Mouse (Mus musculus) MEL (cell line): ENCODE data around the gene Acr. TPM values are rescaled to one million over a fixed set of nuclear protein-coding genes. Genes with fewer than 3 reads are reported as not detected.

ENCODE experiments used
- DNase-seq: peaks from one replicate; pipeline ENCODE4 v3.0.0; 2011; ENCODE audit warnings: low read depth, low spot score
- H3K27ac ChIP-seq: 2 replicates; pipeline ENCODE4 v1.5.1; 2012; ENCODE audit warnings: low read depth, mild to moderate bottlenecking, control low read depth, low read length, moderate library complexity; ENCODE audit not compliant: control insufficient read depth
- H3K27me3 ChIP-seq, 2 experiments: fragments of 150-350 bp in 1 of 2; sonication (generic) in 1 of 2; 2 replicates each; pipeline ENCODE4 v1.6.1; 2012; ENCODE audit warnings: low read length in 2 of 2, mild to moderate bottlenecking in 2 of 2, improper control_type of control experiment in 1 of 2, moderate library complexity in 1 of 2; ENCODE audit not compliant: insufficient read depth in 2 of 2, control insufficient read depth in 1 of 2
- H3K36me3 ChIP-seq, 2 experiments: 2 replicates each; pipeline ENCODE4 v1.6.1; 2012 to 2014; ENCODE audit warnings: low read length in 2 of 2, improper control_type of control experiment in 1 of 2, inconsistent platforms in 1 of 2, mild to moderate bottlenecking in 1 of 2; ENCODE audit not compliant: insufficient read depth in 2 of 2, control insufficient read depth in 1 of 2
- H3K4me1 ChIP-seq, 2 experiments: fragments of 150-350 bp in 1 of 2; sonication (generic) in 1 of 2; 2 replicates each; pipeline ENCODE4 v1.6.1; 2012; ENCODE audit warnings: low read length in 2 of 2, improper control_type of control experiment in 1 of 2, mild to moderate bottlenecking in 1 of 2; ENCODE audit not compliant: insufficient read depth in 2 of 2, control insufficient read depth in 1 of 2
- H3K4me3 ChIP-seq, 2 experiments: fragments of 150-350 bp in 1 of 2; sonication (generic) in 1 of 2; 2 replicates each; pipeline ENCODE4 v1.5.1; 2012; ENCODE audit warnings: low read depth in 2 of 2, low read length in 2 of 2, mild to moderate bottlenecking in 2 of 2, moderate library complexity in 2 of 2, control low read depth in 1 of 2, improper control_type of control experiment in 1 of 2; ENCODE audit not compliant: control insufficient read depth in 1 of 2, insufficient read depth in 1 of 2
- H3K79me2 ChIP-seq: 2 replicates; pipeline ENCODE4 v1.6.1; 2012; ENCODE audit warnings: mild to moderate bottlenecking, low read length, moderate library complexity; ENCODE audit not compliant: control insufficient read depth, poor library complexity, insufficient read depth
- H3K9ac ChIP-seq: 2 replicates; pipeline ENCODE4 v1.6.1; 2012; ENCODE audit warnings: low read depth, mild to moderate bottlenecking, control low read depth, low read length, moderate library complexity; ENCODE audit not compliant: control insufficient read depth, poor library complexity, severe bottlenecking
- H3K9me3 ChIP-seq: fragments of 150-350 bp; sonication (generic); replicated peaks from 2 replicates; pipeline ENCODE4 v1.6.1; 2012; ENCODE audit warnings: mild to moderate bottlenecking, low read length, improper control_type of control experiment, moderate library complexity; ENCODE audit not compliant: insufficient read depth
- CHD1 ChIP-seq: IDR thresholded peaks from 2 replicates; pipeline ENCODE4 v1.6.1; 2012; ENCODE audit warnings: low read depth, mild to moderate bottlenecking, inconsistent platforms, low read length, improper control_type of control experiment
- E2F4 ChIP-seq: IDR thresholded peaks from 2 replicates; pipeline ENCODE4 v1.6.1; 2011; ENCODE audit warnings: low read depth, low read length, improper control_type of control experiment, borderline replicate concordance
- GATA1 ChIP-seq: IDR thresholded peaks from 2 replicates; pipeline ENCODE4 v1.6.1; 2011; ENCODE audit warnings: low read depth, low read length, improper control_type of control experiment
- HCFC1 ChIP-seq: IDR thresholded peaks from 2 replicates; pipeline ENCODE4 v1.6.1; 2012; ENCODE audit warnings: low read depth, mild to moderate bottlenecking, inconsistent platforms, low read length, improper control_type of control experiment, moderate library complexity
- JUND ChIP-seq: IDR thresholded peaks from 2 replicates; pipeline ENCODE4 v1.6.1; 2011; ENCODE audit warnings: low read depth, mild to moderate bottlenecking, improper control_type of control experiment, low read length
- KAT2A ChIP-seq: conservative IDR thresholded peaks from 2 replicates; pipeline ENCODE4 v1.6.1; 2012; ENCODE audit warnings: low read depth, low read length, improper control_type of control experiment, inconsistent platforms
- MAFK ChIP-seq: IDR thresholded peaks from 2 replicates; pipeline ENCODE4 v1.6.1; 2011; ENCODE audit warnings: low read depth, mild to moderate bottlenecking, low read length, improper control_type of control experiment, borderline replicate concordance
- MEF2A ChIP-seq: IDR thresholded peaks from 2 replicates; pipeline ENCODE4 v1.6.1; 2014; ENCODE audit warnings: low read depth, mild to moderate bottlenecking, inconsistent platforms, low read length, improper control_type of control experiment; ENCODE audit not compliant: poor library complexity, insufficient replicate concordance, severe bottlenecking; ENCODE audit errors: extremely low read depth
- NELFE ChIP-seq: IDR thresholded peaks from 2 replicates; pipeline ENCODE4 v1.6.1; 2011; ENCODE audit warnings: low read depth, low read length, improper control_type of control experiment
- POLR2A ChIP-seq, 2 experiments: IDR thresholded peaks; 2 replicates each; pipeline ENCODE4 v1.6.1; 2011 to 2012; ENCODE audit warnings: low read length in 2 of 2, mild to moderate bottlenecking in 2 of 2, control low read depth in 1 of 2, improper control_type of control experiment in 1 of 2, low read depth in 1 of 2, moderate library complexity in 1 of 2; ENCODE audit not compliant: control insufficient read depth in 1 of 2, insufficient read depth in 1 of 2, poor library complexity in 1 of 2
- RAD21 ChIP-seq: IDR thresholded peaks from 2 replicates; pipeline ENCODE4 v1.6.1; 2011; ENCODE audit warnings: mild to moderate bottlenecking, low read depth, low read length, improper control_type of control experiment
- RCOR1 ChIP-seq: IDR thresholded peaks from 2 replicates; pipeline ENCODE4 v1.6.1; 2012; ENCODE audit warnings: low read depth, mild to moderate bottlenecking, inconsistent platforms, low read length, improper control_type of control experiment
- TAL1 ChIP-seq: IDR thresholded peaks from 2 replicates; pipeline ENCODE4 v1.6.1; 2012; ENCODE audit warnings: mild to moderate bottlenecking, inconsistent platforms, low read length, moderate library complexity, mixed read lengths
- ZKSCAN1 ChIP-seq: IDR thresholded peaks from 2 replicates; pipeline ENCODE4 v1.6.1; 2012; ENCODE audit warnings: low read depth, mild to moderate bottlenecking, inconsistent platforms, low read length, improper control_type of control experiment, moderate library complexity
- ZMIZ1 ChIP-seq: IDR thresholded peaks from 2 replicates; pipeline ENCODE4 v1.6.1; 2012; ENCODE audit warnings: low read depth, mild to moderate bottlenecking, inconsistent platforms, low read length, improper control_type of control experiment, moderate library complexity
- polyA plus RNA-seq, 2 experiments: library from polyadenylated mRNA; stranded (reverse) in 1 of 2; unstranded in 1 of 2; fragments of >175 nt in 1 of 2; fragments of >200 nt in 1 of 2; gene quantifications; 2 replicates each; pipeline versions ENCODE4 v1.2.1 to v1.2.4; 2012; ENCODE audit warnings: low replicate concordance in 2 of 2, low read depth in 1 of 2; ENCODE audit not compliant: insufficient read length in 2 of 2, insufficient read depth in 1 of 2, missing spikeins in 1 of 2
- total RNA-seq: library from RNA; depleted of rRNA; stranded (reverse); fragments of 300-350 nt; gene quantifications from 2 replicates; pipeline ENCODE4 v1.2.3, GENCODE M21; 2012

The Acr gene
- total and polyA plus RNA-seq, 3 experiments: 0.15 TPM; not detected in 2

DNA sequence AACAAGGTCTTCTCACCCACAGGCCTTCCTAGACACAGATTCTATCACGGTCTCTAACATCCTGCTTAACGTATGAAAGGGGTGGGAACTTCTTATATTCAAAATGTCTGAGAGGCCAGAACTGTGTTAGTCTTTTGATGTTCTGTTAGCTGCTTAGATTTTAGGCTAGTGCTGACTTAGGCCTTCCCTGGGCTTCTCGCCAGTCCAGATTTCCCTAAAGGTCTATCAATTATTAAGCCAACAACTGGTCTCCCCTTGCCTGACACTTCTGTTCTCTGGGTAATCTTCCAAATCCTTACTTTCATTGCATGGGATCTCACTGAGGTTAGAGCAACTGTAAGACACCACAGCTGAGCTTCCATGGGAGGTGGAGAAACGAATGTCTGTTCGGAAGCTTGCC, 21.0 kb downstream of the Acr start:
- no peaks in the 10 kb centered on the region for H3K4me1 ChIP-seq
- no peak overlapping the region for H3K27ac ChIP-seq
- H3K4me3 ChIP-seq: no peak overlapping the region
- peaks cover 0 to 3% of the 10 kb centered on the region in 2 experiments; a peak in 1 of 4 replicates for H3K36me3 ChIP-seq
- no peaks in the 10 kb centered on the region for H3K79me2 ChIP-seq
- H3K9ac ChIP-seq: no peak overlapping the region
- no peak for DNase-seq
- H3K27me3 ChIP-seq: peaks cover 0 to 4% of the 10 kb centered on the region in 2 experiments; a peak in 2 of 4 replicates
- TF ChIP-seq MEF2A (no peak), ZKSCAN1 (no peak), JUND (no peak), ZMIZ1 (no peak), TAL1 (no peak), GATA1 (no peak), RAD21 (no peak), HCFC1 (no peak), POLR2A (IDR thresholded peaks at IDR 0.05; ENCODE audit: control insufficient read depth in 1 of 2, insufficient read depth in 1 of 2, low read depth in 1 of 2, low read length in 2 of 2, poor library complexity in 1 of 2) (no peak), MAFK (no peak), KAT2A (no peak)
- TF ChIP-seq, all 39 proteins: peak for 0
- H3K9me3 ChIP-seq: no peaks in the 10 kb centered on the region

GRCm38 (mm10) chr15:89591317-89591716, 23.2 kb downstream of the Acr start:
- no peaks in the 10 kb centered on the region for H3K4me1 ChIP-seq
- H3K36me3 ChIP-seq: peaks cover 0 to 3% of the 10 kb centered on the region in 2 experiments; a peak in 1 of 4 replicates
- no peak overlapping the region for H3K27ac ChIP-seq
- H3K79me2 ChIP-seq: no peaks in the 10 kb centered on the region
- H3K9ac ChIP-seq: peak overlapping the region; percentile 69
- peak overlapping the region; percentile 76 to 77 for H3K4me3 ChIP-seq
- H3K9me3 ChIP-seq: no peaks in the 10 kb centered on the region
- DNase-seq: no peak
- no peak for TF ChIP-seq NELFE
- TF ChIP-seq CHD1: no peak
- TF ChIP-seq MEF2A: no peak
- no peak for TF ChIP-seq RCOR1
- no peak for TF ChIP-seq E2F4
- no peak for TF ChIP-seq GATA1
- H3K27me3 ChIP-seq: peaks cover 0 to 4% of the 10 kb centered on the region in 2 experiments; a peak in 2 of 4 replicates
